Mouse (Mus musculus) embryonic facial prominence, embryonic 11.5 days (tissue): ENCODE measurements around the gene Ano6. TPM values are rescaled to one million over a fixed set of nuclear protein-coding genes. Genes with fewer than 3 reads are reported as not detected.

Experiments
- ATAC-seq: fragments of 200-750 bp; cut with Nextera tagmentation; replicated peaks from 2 replicates; pipeline ENCODE4 v1.8.0; 2017; ENCODE audit warnings: low read depth; ENCODE audit not compliant: insufficient number of reproducible peaks, low FRiP score, low TSS enrichment
- DNase-seq: peaks from one replicate; pipeline ENCODE4 v3.0.0-alpha.2; 2015; ENCODE audit warnings: low spot score
- H3K27ac ChIP-seq: fragments of 300-500 bp; sonication (generic); replicated peaks from 2 replicates; pipeline ENCODE4 v1.5.1; 2014; ENCODE audit warnings: mild to moderate bottlenecking, low read depth, low read length, control low read depth
- H3K27me3 ChIP-seq: fragments of 300-500 bp; sonication (generic); 2 replicates; pipeline ENCODE4 v1.6.1; 2014; ENCODE audit warnings: mild to moderate bottlenecking, low read length, moderate library complexity, mixed read lengths; ENCODE audit not compliant: control insufficient read depth, insufficient read depth
- H3K36me3 ChIP-seq: fragments of 300-500 bp; sonication (generic); replicated peaks from 2 replicates; pipeline ENCODE4 v1.6.1; 2014; ENCODE audit warnings: low read depth, mild to moderate bottlenecking, low read length, moderate library complexity, mixed read lengths; ENCODE audit not compliant: control insufficient read depth, insufficient read depth
- H3K4me1 ChIP-seq: fragments of 300-500 bp; sonication (generic); 2 replicates; pipeline ENCODE4 v1.6.1; 2014; ENCODE audit warnings: low read length, mixed read lengths; ENCODE audit not compliant: control insufficient read depth, insufficient read depth
- H3K4me2 ChIP-seq: fragments of 300-500 bp; sonication (generic); 2 replicates; pipeline ENCODE4 v1.6.1; 2014; ENCODE audit warnings: low read depth, mild to moderate bottlenecking, control low read depth, low read length, moderate library complexity
- H3K4me3 ChIP-seq: fragments of 300-500 bp; sonication (generic); 2 replicates; pipeline ENCODE4 v1.5.1; 2014; ENCODE audit warnings: low read depth, low read length, control low read depth
- H3K9ac ChIP-seq: fragments of 300-500 bp; sonication (generic); replicated peaks from 2 replicates; pipeline ENCODE4 v1.6.1; 2014; ENCODE audit warnings: mild to moderate bottlenecking, control low read depth, low read length
- H3K9me3 ChIP-seq: fragments of 300-500 bp; sonication (generic); replicated peaks from 2 replicates; pipeline ENCODE4 v1.6.1; 2016; ENCODE audit warnings: mild to moderate bottlenecking, low read length, inconsistent platforms, mixed read lengths; ENCODE audit not compliant: control insufficient read depth
- WGBS: fragments of 180-500 bp; shearing (Covaris S2); extraction: QIAGEN DNeasy Blood & Tissue Kit; methylation state at CpG from one replicate; pipeline ENCODE4 v1.1.7; 2014; 5-methylcytosine and 5-hydroxymethylcytosine counted together
- polyA plus RNA-seq: library from polyadenylated mRNA; unstranded; fragments of >200 nt; fragmentation: Nextera tagmentation; extraction: Ambion mirVana; gene quantifications from 2 replicates; pipeline ENCODE4 v1.2.1, GENCODE M21; 2014

Ano6 gene
- polyA plus RNA-seq, 1 experiment from 2014 or later: 43.9 TPM

- WGBS: 90% methylated on average over 21 of the region's 21 CpGs
- Histone ChIP-seq H3K9ac (no peak overlapping the region), H3K27ac (no peak overlapping the region), H3K4me2 (no peak overlapping the region), H3K4me1 (no peaks in the 10 kb centered on the region; the same call in 1 of the 2 replicates), H3K36me3 (no peaks in the 10 kb centered on the region), H3K9me3 (no peaks in the 10 kb centered on the region), H3K4me3 (no peak overlapping the region), H3K27me3 (no peaks in the 10 kb centered on the region)
- no peak for DNase-seq
- ATAC-seq: no peak
Measured at GRCm38 (mm10) chr15:95750038-95750437, 40.6 kb upstream of the Ano6 start.

- 82% methylated on average over 8 of the region's 8 CpGs for WGBS
- Histone ChIP-seq H3K9me3 (no peaks in the 10 kb centered on the region), H3K27me3 (no peaks in the 10 kb centered on the region), H3K36me3 (no peaks in the 10 kb centered on the region), H3K27ac (no peak overlapping the region), H3K9ac (no peak overlapping the region), H3K4me2 (no peak overlapping the region), H3K4me3 (no peak overlapping the region), H3K4me1 (no peaks in the 10 kb centered on the region; the same call in 1 of the 2 replicates)
- ATAC-seq (no peak), DNase-seq (no peak)
Measured at GRCm38 (mm10) chr15:95751832-95752676, 38.6 kb upstream of the Ano6 start.

- ATAC-seq: no peak
- Histone ChIP-seq H3K4me2 (no peak overlapping the region), H3K9ac (no peak overlapping the region), H3K27me3 (no peaks in the 10 kb centered on the region), H3K4me1 (no peaks in the 10 kb centered on the region; the same call in 1 of the 2 replicates), H3K36me3 (no peaks in the 10 kb centered on the region), H3K4me3 (no peak overlapping the region), H3K9me3 (no peaks in the 10 kb centered on the region), H3K27ac (no peak overlapping the region)
- 86% methylated on average over 5 of the region's 5 CpGs for WGBS
- DNase-seq: no peak
Measured at GRCm38 (mm10) chr15:95752677-95753019, 38.0 kb upstream of the Ano6 start.

- DNase-seq (no peak), ATAC-seq (no peak)
- no peaks in the 10 kb centered on the region; the same call in 1 of the 2 replicates for H3K4me1 ChIP-seq
- no peaks in the 10 kb centered on the region for H3K9me3 ChIP-seq
- no peaks in the 10 kb centered on the region for H3K36me3 ChIP-seq
- H3K4me2 ChIP-seq: no peak overlapping the region
- H3K4me3 ChIP-seq: no peak overlapping the region
- H3K9ac ChIP-seq: no peak overlapping the region
- no peak overlapping the region for H3K27ac ChIP-seq
- WGBS: 82% methylated on average over 3 of the region's 5 CpGs
- H3K27me3 ChIP-seq: no peaks in the 10 kb centered on the region
Measured at GRCm38 (mm10) chr15:95753031-95753430, 37.6 kb upstream of the Ano6 start.

GRCm38 (mm10) chr15:95757169-95757568 is 33.5 kb upstream of the Ano6 start:
- WGBS: 59% methylated on average over 10 of the region's 10 CpGs
- Histone ChIP-seq H3K9me3 (no peaks in the 10 kb centered on the region), H3K4me3 (no peak overlapping the region), H3K27me3 (no peaks in the 10 kb centered on the region), H3K36me3 (no peaks in the 10 kb centered on the region), H3K4me2 (no peak overlapping the region), H3K4me1 (no peaks in the 10 kb centered on the region), H3K9ac (no peak overlapping the region), H3K27ac (no peak overlapping the region)
- ATAC-seq (no peak), DNase-seq (peak; percentile 23)

- Histone ChIP-seq H3K9me3 (no peaks in the 10 kb centered on the region), H3K27ac (no peak overlapping the region), H3K4me2 (no peak overlapping the region), H3K27me3 (no peaks in the 10 kb centered on the region), H3K36me3 (no peaks in the 10 kb centered on the region), H3K4me1 (no peaks in the 10 kb centered on the region), H3K9ac (no peak overlapping the region), H3K4me3 (no peak overlapping the region)
- DNase-seq: no peak
- WGBS: 81% methylated on average over 5 of the region's 5 CpGs
- ATAC-seq: no peak
Measured at GRCm38 (mm10) chr15:95758069-95758468, 32.6 kb upstream of the Ano6 start.

- no peak overlapping the region for H3K9ac ChIP-seq
- H3K4me2 ChIP-seq: no peak overlapping the region
- no peaks in the 10 kb centered on the region for H3K36me3 ChIP-seq
- H3K4me3 ChIP-seq: no peak overlapping the region
- WGBS: 78% methylated on average over 12 of the region's 12 CpGs
- DNase-seq: no peak
- ATAC-seq: no peak
- no peak overlapping the region for H3K27ac ChIP-seq
- H3K9me3 ChIP-seq: no peaks in the 10 kb centered on the region
- no peaks in the 10 kb centered on the region for H3K4me1 ChIP-seq
- no peaks in the 10 kb centered on the region for H3K27me3 ChIP-seq
Measured at GRCm38 (mm10) chr15:95758696-95759434, 31.8 kb upstream of the Ano6 start.

- ATAC-seq: no peak
Measured at GRCm38 (mm10) chr15:95759857-95760256, 30.8 kb upstream of the Ano6 start.

More at GRCm38 (mm10) chr15:95759857-95760256, 30.8 kb upstream of the Ano6 start:
- no peaks in the 10 kb centered on the region for H3K9me3 ChIP-seq
- H3K4me2 ChIP-seq: no peak overlapping the region
- no peak for DNase-seq
- no peak overlapping the region for H3K4me3 ChIP-seq
- no peak overlapping the region for H3K9ac ChIP-seq
- no peaks in the 10 kb centered on the region for H3K36me3 ChIP-seq
- H3K4me1 ChIP-seq: no peaks in the 10 kb centered on the region
- H3K27ac ChIP-seq: no peak overlapping the region
- no peaks in the 10 kb centered on the region for H3K27me3 ChIP-seq
- 61% methylated on average over 6 of the region's 6 CpGs for WGBS
